Mouse (Mus musculus) ES-E14 (cell line): Measurements from ENCODE around the gene Cntn5.

Source experiments
- CHD2 ChIP-seq: IDR thresholded peaks from 2 replicates; pipeline ENCODE4 v1.6.1; 2014; ENCODE audit warnings: mild to moderate bottlenecking, low read depth, low read length, inconsistent platforms
- HCFC1 ChIP-seq: IDR thresholded peaks from 2 replicates; pipeline ENCODE4 v1.6.1; 2012; ENCODE audit warnings: low read length, inconsistent platforms, borderline replicate concordance; ENCODE audit not compliant: insufficient read depth
- MAFK ChIP-seq: IDR thresholded peaks from 2 replicates; pipeline ENCODE4 v1.6.1; 2014; ENCODE audit warnings: mild to moderate bottlenecking, low read depth, low read length, inconsistent platforms; ENCODE audit not compliant: insufficient read depth
- ZC3H11A ChIP-seq: IDR thresholded peaks from 2 replicates; pipeline ENCODE4 v1.6.1; 2012; ENCODE audit warnings: low read depth, mild to moderate bottlenecking, inconsistent platforms, low read length, borderline replicate concordance
- ZNF384 ChIP-seq: IDR thresholded peaks from 2 replicates; pipeline ENCODE4 v1.6.1; 2012; ENCODE audit warnings: low read depth, low read length, inconsistent platforms

DNA sequence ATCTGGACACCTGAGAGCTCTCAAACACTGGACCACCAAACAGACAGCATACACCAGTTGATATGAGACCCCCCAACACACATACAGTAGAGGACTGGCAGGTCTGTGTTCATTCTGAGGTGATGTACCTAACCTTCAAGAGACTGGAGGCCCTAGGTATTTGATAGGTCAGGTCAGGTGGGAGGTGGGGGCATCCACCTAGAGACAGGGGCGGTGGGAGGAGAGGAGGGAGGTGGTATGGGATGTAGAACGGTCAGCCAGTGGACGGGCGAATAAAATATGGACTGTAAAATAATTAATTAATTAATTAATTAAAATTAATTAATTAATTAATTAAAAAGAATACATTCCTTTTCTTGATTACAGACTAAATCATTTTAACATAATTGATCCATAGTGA is 182.5 kb downstream of the Cntn5 start:
- TF ChIP-seq HCFC1 (no peak), ZC3H11A (no peak), MAFK (no peak), CHD2 (no peak), ZNF384 (no peak)
